Comparison of ENCODE assay signal across 9 mouse cellular contexts in the genomic region with DNA sequence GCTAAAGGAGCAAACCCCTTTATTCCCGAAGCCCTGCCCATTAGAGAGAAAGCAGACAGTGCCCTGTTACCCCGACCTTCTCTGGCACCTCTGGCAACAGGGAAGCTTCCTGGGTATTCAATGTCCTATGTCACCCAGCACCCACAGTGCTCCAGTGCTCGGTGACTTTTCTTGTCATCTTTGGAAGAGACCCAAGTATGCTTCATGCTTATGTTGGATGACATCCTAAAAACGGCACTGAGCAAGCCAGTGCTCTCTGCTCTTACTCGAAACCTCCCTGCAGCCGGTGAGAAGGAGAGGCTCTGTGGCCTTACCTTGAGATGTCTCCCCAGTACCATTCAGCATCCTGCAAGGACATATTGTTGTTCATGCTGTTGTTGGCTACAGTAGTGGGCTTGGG.
DNase-seq lines count a peak whose midpoint lies in the region; ATAC-seq and TF ChIP-seq lines count a peak whose summit lies in the region.
"Had no signal": no experiment of that assay in that cellular context is flagged by ENCODE, and none has a peak within 500 bp of the region (broad histone marks: within the 10 kb centered on the region; RNA-seq: fewer than 3 reads in every experiment).

No protein-coding gene starts in this region.

- peak; percentile 36 for DNase-seq in gastrocnemius, adult 18-20 months (ENCODE audit: low spot score)
- no peak for DNase-seq in gastrocnemius, adult 8-10 months (ENCODE audit: low spot score in 2 of 2)
- peak; percentile 52 for DNase-seq in 3134 (ENCODE audit: extremely low read depth, insufficient read length, low spot score)
- peak; percentile 64 for DNase-seq in cerebellum, adult 9-10 months
- DNase-seq in kidney, postnatal 0 days (ENCODE audit: low spot score) = no peak
- no peak for DNase-seq in spleen, adult 12 weeks (ENCODE audit: low spot score)
- no peak for DNase-seq in lung, postnatal 4 days
- DNase-seq in thymus, postnatal 4 days = no peak
- DNase-seq: right cerebral cortex, postnatal 4 days had no signal

- peaks cover 25% of the 10 kb centered on the region for H3K36me3 ChIP-seq in kidney, postnatal 0 days (ENCODE audit: insufficient read depth, low read length)

- H3K4me2 ChIP-seq in kidney, postnatal 0 days (ENCODE audit: low read length) = peak overlapping the region; percentile 76; the same call in 1 of the 2 replicates

- no peak for TF ChIP-seq CTCF in kidney, postnatal 0 days (IDR thresholded peaks at IDR 0.05; ENCODE audit: low read depth)

- no peak overlapping the region for H3K9ac ChIP-seq in kidney, postnatal 0 days (ENCODE audit: low read depth, low read length)

- H3K4me3 ChIP-seq in kidney, postnatal 0 days (replicated peaks; ENCODE audit: low read depth, low read length) = no peak overlapping the region

- no peak for ATAC-seq in kidney, postnatal 0 days (replicated peaks; ENCODE audit: low FRiP score, low read depth)

- 45% methylated on average over 6 of the region's 6 CpGs for WGBS in kidney, postnatal 0 days

- H3K4me1 ChIP-seq in kidney, postnatal 0 days (replicated peaks; ENCODE audit: insufficient read depth, low read length) = peaks cover 26% of the 10 kb centered on the region

- no peak overlapping the region for H3K27ac ChIP-seq in kidney, postnatal 0 days

- H3K27me3 ChIP-seq in kidney, postnatal 0 days (ENCODE audit: insufficient read depth, low read length) = no peaks in the 10 kb centered on the region

- H3K9me3 ChIP-seq in kidney, postnatal 0 days (replicated peaks; ENCODE audit: low read length) = no peaks in the 10 kb centered on the region

Comparison
In these comparisons a context has a peak if more than half of its experiments do, and no peak if none do; other contexts are left out.
1. DNase-seq: peak in gastrocnemius, adult 18-20 months (single experiment), 3134 (single experiment) and cerebellum, adult 9-10 months (single experiment); none in gastrocnemius, adult 8-10 months (0 of 2), kidney, postnatal 0 days (single experiment), spleen, adult 12 weeks (single experiment), lung, postnatal 4 days (0 of 2) and thymus, postnatal 4 days (single experiment).